7 mouse cellular contexts compared by ENCODE assay signal in genomic region chr5:37147536-37147935, GRCm38 (mm10).
DNase-seq lines count a peak whose midpoint lies in the region; ATAC-seq and TF ChIP-seq lines count a peak whose summit lies in the region.

No protein-coding gene starts in this region.

- intact Hi-C loops in heart, postnatal 14 days (cut with DNase I) = no loop called here

- 12% methylated on average over 4 of the region's 4 CpGs for WGBS in liver, embryonic 14.5 days (ENCODE audit: insufficient replicate concordance)

- no peak overlapping the region for H3K9ac ChIP-seq in liver, embryonic 14.5 days (replicated peaks)

- H3K4me2 ChIP-seq in liver, embryonic 14.5 days (ENCODE audit: low read depth) = no peak overlapping the region

- H3K36me3 ChIP-seq in liver, embryonic 14.5 days (replicated peaks; ENCODE audit: control insufficient read depth, insufficient read depth, low read depth) = no peaks in the 10 kb centered on the region

- H3K27ac ChIP-seq in liver, embryonic 14.5 days = no peak overlapping the region

- TF ChIP-seq CTCF in liver, embryonic 14.5 days (IDR thresholded peaks at IDR 0.05; ENCODE audit: low read depth) = peak; percentile 87

- no peaks in the 10 kb centered on the region for H3K27me3 ChIP-seq in liver, embryonic 14.5 days (ENCODE audit: control insufficient read depth, insufficient read depth, low read length)

- no peak overlapping the region for H3K4me3 ChIP-seq in liver, embryonic 14.5 days (ENCODE audit: insufficient read depth in 1 of 2, low read depth in 2 of 2, low read length in 2 of 2)

- no peak for ATAC-seq in liver, embryonic 14.5 days (ENCODE audit: insufficient read depth)

- TF ChIP-seq EP300 in liver, embryonic 14.5 days (IDR thresholded peaks at IDR 0.05; ENCODE audit: low read depth) = no peak

- no peaks in the 10 kb centered on the region for H3K9me3 ChIP-seq in liver, embryonic 14.5 days (ENCODE audit: control insufficient read depth, low read length)

- DNase-seq in layer of hippocampus, adult 18-20 months (ENCODE audit: low spot score in 2 of 2) = peak; percentile 54 to 72
- no peak for DNase-seq in layer of hippocampus, adult 9-10 months (ENCODE audit: low spot score)
- peak; percentile 18 for DNase-seq in Muller cell, postnatal 12 days (ENCODE audit: inconsistent ontology term)
- peak; percentile 14 for DNase-seq in c-Kit-positive CD71-positive TER-119-positive erythroid progenitor cells, embryonic 14.5 days (ENCODE audit: low spot score)
- DNase-seq in heart, postnatal 14 days = peak; percentile 25 to 55
- no peak for DNase-seq in liver, embryonic 14.5 days (ENCODE audit: low read depth in 3 of 3, low spot score in 3 of 3)
- peak; percentile 50 to 67 for DNase-seq in right cerebral cortex, adult 2 months (ENCODE audit: low spot score in 2 of 2)

- H3K4me1 ChIP-seq in liver, embryonic 14.5 days (replicated peaks; ENCODE audit: control insufficient read depth in 2 of 2, insufficient read depth in 2 of 2, low read length in 1 of 2) = no peaks in the 10 kb centered on the region

Comparison
In these comparisons a context has a peak if more than half of its experiments do, and no peak if none do; other contexts are left out.
1. DNase-seq: peak in layer of hippocampus, adult 18-20 months (2 of 2), Muller cell, postnatal 12 days (single experiment), c-Kit-positive CD71-positive TER-119-positive erythroid progenitor cells, embryonic 14.5 days (single experiment), heart, postnatal 14 days (2 of 2) and right cerebral cortex, adult 2 months (2 of 2); none in layer of hippocampus, adult 9-10 months (single experiment) and liver, embryonic 14.5 days (0 of 3).